Mouse (Mus musculus) heart, embryonic 11.5 days (tissue): ENCODE results near the gene Slc28a3. TPM values are rescaled to one million over a fixed set of nuclear protein-coding genes. Genes with fewer than 3 reads are reported as not detected.

Experiments used
- ATAC-seq: fragments of 200-750 bp; cut with Nextera tagmentation; replicated peaks from 2 replicates; pipeline ENCODE4 v1.8.0; 2017; ENCODE audit warnings: moderate library complexity; ENCODE audit not compliant: insufficient number of reproducible peaks, low FRiP score, low TSS enrichment
- H3K27ac ChIP-seq: fragments of 300-500 bp; sonication (generic); 2 replicates; pipeline ENCODE4 v1.5.1; 2014; ENCODE audit warnings: mild to moderate bottlenecking, low read depth, low read length
- H3K27me3 ChIP-seq: fragments of 300-500 bp; sonication (generic); 2 replicates; pipeline ENCODE4 v1.6.1; 2014; ENCODE audit warnings: mild to moderate bottlenecking, low read length, mixed read lengths; ENCODE audit not compliant: control insufficient read depth, insufficient read depth
- H3K36me3 ChIP-seq: fragments of 300-500 bp; sonication (generic); 2 replicates; pipeline ENCODE4 v1.6.1; 2014; ENCODE audit warnings: mild to moderate bottlenecking, low read length, moderate library complexity, mixed read lengths; ENCODE audit not compliant: control insufficient read depth, insufficient read depth
- H3K4me1 ChIP-seq: fragments of 300-500 bp; sonication (generic); 2 replicates; pipeline ENCODE4 v1.6.1; 2014; ENCODE audit warnings: low read length; ENCODE audit not compliant: control insufficient read depth, insufficient read depth
- H3K4me2 ChIP-seq: fragments of 300-500 bp; sonication (generic); 2 replicates; pipeline ENCODE4 v1.6.1; 2014; ENCODE audit warnings: mild to moderate bottlenecking, moderate library complexity
- H3K4me3 ChIP-seq: fragments of 300-500 bp; sonication (generic); 2 replicates; pipeline ENCODE4 v1.5.1; 2014; ENCODE audit warnings: low read depth, low read length
- H3K9ac ChIP-seq: fragments of 300-500 bp; sonication (generic); 2 replicates; pipeline ENCODE4 v1.6.1; 2014; ENCODE audit warnings: mild to moderate bottlenecking, low read depth, low read length, moderate library complexity
- H3K9me3 ChIP-seq: fragments of 300-500 bp; sonication (generic); replicated peaks from 2 replicates; pipeline ENCODE4 v1.6.1; 2016; ENCODE audit warnings: low read length; ENCODE audit not compliant: control insufficient read depth
- WGBS: fragments of 180-500 bp; shearing (Covaris S2); extraction: QIAGEN DNeasy Blood & Tissue Kit; methylation state at CpG from one replicate; pipeline ENCODE4 v1.1.7; 2014; ENCODE audit not compliant: insufficient replicate concordance; 5-methylcytosine and 5-hydroxymethylcytosine counted together
- polyA plus RNA-seq: library from polyadenylated mRNA; unstranded; fragments of >200 nt; fragmentation: Nextera tagmentation; extraction: Ambion mirVana; gene quantifications from 2 replicates; pipeline ENCODE4 v1.2.1, GENCODE M21; 2014

Slc28a3 gene
- polyA plus RNA-seq, result not detected in 2 replicates

- Histone ChIP-seq H3K36me3 (no peaks in the 10 kb centered on the region), H3K9ac (no peak within 1 kb of the TSS), H3K27me3 (peaks cover 12% of the 10 kb centered on the region), H3K27ac (no peak within 1 kb of the TSS), H3K4me2 (no peak within 1 kb of the TSS), H3K9me3 (no peaks in the 10 kb centered on the region), H3K4me1 (no peaks in the 10 kb centered on the region), H3K4me3 (no peak within 1 kb of the TSS)
- ATAC-seq, result no peak
- 17% methylated on average over 12 of the region's 12 CpGs for whole genome bisulfite sequencing
Measured at GRCm38 (mm10) chr13:58610716-58611115, at the start of gene Slc28a3. Slc28a3 (minus strand) TSS chr13:58610877.

GRCm38 (mm10) chr13:58657987-58658386 is 47.3 kb upstream of the Slc28a3 start:
- ATAC-seq, result no peak
- WGBS, result 35% methylated on average over 9 of the region's 9 CpGs
- no peak overlapping the region for H3K9ac ChIP-seq

GRCm38 (mm10) chr13:58656885-58657284 is 46.2 kb upstream of the Slc28a3 start:
- Histone ChIP-seq H3K4me2 (no peak overlapping the region), H3K4me1 (no peaks in the 10 kb centered on the region; the same call in 1 of the 2 replicates), H3K9ac (no peak overlapping the region), H3K27me3 (no peaks in the 10 kb centered on the region), H3K36me3 (no peaks in the 10 kb centered on the region), H3K9me3 (no peaks in the 10 kb centered on the region), H3K4me3 (no peak overlapping the region), H3K27ac (no peak overlapping the region)
- ATAC-seq, result no peak
- 78% methylated on average over 3 of the region's 3 CpGs for WGBS

More at GRCm38 (mm10) chr13:58657987-58658386, 47.3 kb upstream of the Slc28a3 start:
- Histone ChIP-seq H3K4me3 (no peak overlapping the region), H3K4me1 (no peaks in the 10 kb centered on the region; the same call in 1 of the 2 replicates), H3K27me3 (no peaks in the 10 kb centered on the region), H3K9me3 (no peaks in the 10 kb centered on the region), H3K4me2 (no peak overlapping the region), H3K27ac (no peak overlapping the region), H3K36me3 (no peaks in the 10 kb centered on the region)

GRCm38 (mm10) chr13:58655552-58655951 is 44.9 kb upstream of the Slc28a3 start:
- no peak overlapping the region for H3K4me2 ChIP-seq
- H3K36me3 ChIP-seq, result no peaks in the 10 kb centered on the region
- no peak overlapping the region for H3K4me3 ChIP-seq
- no peak for ATAC-seq
- H3K9me3 ChIP-seq, result no peaks in the 10 kb centered on the region
- no peaks in the 10 kb centered on the region for H3K27me3 ChIP-seq
- H3K9ac ChIP-seq, result no peak overlapping the region
- H3K27ac ChIP-seq, result no peak overlapping the region
- WGBS, result 67% methylated on average over 10 of the region's 10 CpGs
- no peaks in the 10 kb centered on the region; the same call in 1 of the 2 replicates for H3K4me1 ChIP-seq

GRCm38 (mm10) chr13:58640330-58640729 is 29.7 kb upstream of the Slc28a3 start:
- H3K4me2 ChIP-seq, result no peak overlapping the region
- 9% methylated on average over 6 of the region's 6 CpGs for WGBS
- no peaks in the 10 kb centered on the region for H3K9me3 ChIP-seq
- no peak overlapping the region for H3K27ac ChIP-seq
- ATAC-seq, result no peak
- H3K9ac ChIP-seq, result no peak overlapping the region
- no peaks in the 10 kb centered on the region for H3K36me3 ChIP-seq
- H3K27me3 ChIP-seq, result 0 out of 2 replicates have a peak, but pooled peaks cover 2% of the 10 kb centered on the region
- no peak overlapping the region for H3K4me3 ChIP-seq
- no peaks in the 10 kb centered on the region for H3K4me1 ChIP-seq

- Histone ChIP-seq H3K27me3 (0 out of 2 replicates have a peak, but pooled peaks cover 2% of the 10 kb centered on the region), H3K27ac (no peak overlapping the region), H3K4me3 (no peak overlapping the region), H3K4me1 (no peaks in the 10 kb centered on the region), H3K4me2 (no peak overlapping the region), H3K9me3 (no peaks in the 10 kb centered on the region), H3K9ac (no peak overlapping the region), H3K36me3 (no peaks in the 10 kb centered on the region)
- ATAC-seq, result no peak
- 54% methylated on average over 4 of the region's 4 CpGs for WGBS
Measured at GRCm38 (mm10) chr13:58638950-58639349, 28.3 kb upstream of the Slc28a3 start.

- 0 out of 2 replicates have a peak, but pooled peaks cover 2% of the 10 kb centered on the region for H3K27me3 ChIP-seq
- no peak for ATAC-seq
- peaks cover 3% of the 10 kb centered on the region; the same call in 1 of the 2 replicates for H3K4me1 ChIP-seq
- H3K27ac ChIP-seq, result no peak overlapping the region
- no peaks in the 10 kb centered on the region for H3K9me3 ChIP-seq
- WGBS, result 17% methylated on average over 13 of the region's 13 CpGs
- no peak overlapping the region for H3K9ac ChIP-seq
- no peak overlapping the region for H3K4me3 ChIP-seq
- no peak overlapping the region for H3K4me2 ChIP-seq
- no peaks in the 10 kb centered on the region for H3K36me3 ChIP-seq
Measured at GRCm38 (mm10) chr13:58637360-58638002, 26.8 kb upstream of the Slc28a3 start.

GRCm38 (mm10) chr13:58633887-58634286 is 23.2 kb upstream of the Slc28a3 start:
- 21% methylated on average over 4 of the region's 4 CpGs for WGBS
- no peak for ATAC-seq
- Histone ChIP-seq H3K9me3 (no peaks in the 10 kb centered on the region), H3K4me1 (peaks cover 6% of the 10 kb centered on the region; the same call in 1 of the 2 replicates), H3K4me3 (no peak overlapping the region), H3K27me3 (0 out of 2 replicates have a peak, but pooled peaks cover 2% of the 10 kb centered on the region), H3K4me2 (peak overlapping the region; percentile 52), H3K9ac (no peak overlapping the region), H3K36me3 (no peaks in the 10 kb centered on the region), H3K27ac (no peak overlapping the region)

- no peaks in the 10 kb centered on the region for H3K9me3 ChIP-seq
- H3K9ac ChIP-seq, result no peak overlapping the region
- peaks cover 6% of the 10 kb centered on the region; the same call in 1 of the 2 replicates for H3K4me1 ChIP-seq
- no peak overlapping the region for H3K4me2 ChIP-seq
- H3K27ac ChIP-seq, result no peak overlapping the region
- WGBS, result 43% methylated on average over 10 of the region's 10 CpGs
- no peak for ATAC-seq
- no peaks in the 10 kb centered on the region for H3K27me3 ChIP-seq
- H3K4me3 ChIP-seq, result no peak overlapping the region
- no peaks in the 10 kb centered on the region for H3K36me3 ChIP-seq
Measured at GRCm38 (mm10) chr13:58630756-58631155, 20.1 kb upstream of the Slc28a3 start.
